Mouse (Mus musculus): ENCODE data around the gene Nsd1.

The Nsd1 gene

GRCm38 (mm10) chr13:55329683-55330566 is 120.3 kb downstream of the Nsd1 start, which contains the start of gene Mxd3:
TSS of gene Mxd3 (minus strand) at chr13:55329823.
- peak; percentile 84 for DNase-seq (ENCODE audit: low spot score)

DNA sequence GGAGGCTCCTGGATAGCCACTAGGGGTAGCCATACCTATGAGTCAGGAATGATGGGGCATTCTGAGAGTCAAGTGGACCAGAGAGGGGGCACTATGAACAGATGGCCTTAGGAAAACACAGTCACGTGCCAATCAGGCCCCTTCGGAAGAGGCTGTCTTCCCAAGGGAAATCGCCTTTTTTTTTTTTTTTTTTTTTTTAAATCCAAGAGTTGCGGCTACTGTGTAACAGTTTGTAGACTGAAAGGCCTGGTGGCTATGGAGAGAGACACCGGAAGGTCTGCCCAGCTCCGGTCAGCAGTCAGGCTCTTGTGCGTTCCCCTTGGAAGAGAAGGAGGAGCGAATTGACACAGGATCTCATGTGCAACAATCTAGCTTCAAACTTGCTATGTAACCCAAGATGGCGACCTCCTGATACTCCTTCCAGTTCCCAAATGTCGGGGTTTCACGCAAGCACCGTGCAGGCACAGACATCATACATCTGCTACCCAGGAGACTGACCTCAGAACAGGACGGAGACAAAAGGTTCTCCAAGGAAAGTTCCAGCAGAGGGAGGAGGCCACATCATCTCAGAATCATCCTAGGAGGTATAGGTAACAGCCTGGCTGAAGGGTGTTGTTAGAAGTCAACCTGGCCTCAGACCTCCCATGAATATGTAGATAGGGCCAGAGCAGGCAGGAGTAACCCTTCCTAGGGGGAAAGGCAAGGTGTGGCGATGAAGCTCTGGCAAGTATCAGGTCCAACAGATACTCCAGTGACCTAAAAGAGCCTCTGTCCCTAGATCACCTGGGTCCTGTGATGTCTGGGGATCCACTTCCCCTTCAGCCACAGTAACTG is 121.2 kb downstream of the Nsd1 start:
- DNase-seq (ENCODE audit: low spot score): no peak

GRCm38 (mm10) chr13:55332331-55332730 is 122.7 kb downstream of the Nsd1 start:
- no peak for DNase-seq (ENCODE audit: low spot score)

- DNase-seq (ENCODE audit: low spot score): no peak
Observed at GRCm38 (mm10) chr13:55335701-55336100, 126.1 kb downstream of the Nsd1 start.

GRCm38 (mm10) chr13:55337341-55337975 is 127.9 kb downstream of the Nsd1 start:
- DNase-seq (ENCODE audit: low spot score): no peak

GRCm38 (mm10) chr13:55338131-55339054 is 128.8 kb downstream of the Nsd1 start:
- no peak for DNase-seq (ENCODE audit: low spot score)

GRCm38 (mm10) chr13:55339259-55339658 is 129.7 kb downstream of the Nsd1 start:
- DNase-seq (ENCODE audit: low spot score): no peak

GRCm38 (mm10) chr13:55342469-55342868 is 132.9 kb downstream of the Nsd1 start:
- DNase-seq (ENCODE audit: low spot score): no peak

GRCm38 (mm10) chr13:55344286-55344685 is 134.7 kb downstream of the Nsd1 start:
- no peak for DNase-seq (ENCODE audit: low spot score)

- no peak for DNase-seq (ENCODE audit: low spot score)
Observed at GRCm38 (mm10) chr13:55346745-55347144, 137.2 kb downstream of the Nsd1 start.

DNA sequence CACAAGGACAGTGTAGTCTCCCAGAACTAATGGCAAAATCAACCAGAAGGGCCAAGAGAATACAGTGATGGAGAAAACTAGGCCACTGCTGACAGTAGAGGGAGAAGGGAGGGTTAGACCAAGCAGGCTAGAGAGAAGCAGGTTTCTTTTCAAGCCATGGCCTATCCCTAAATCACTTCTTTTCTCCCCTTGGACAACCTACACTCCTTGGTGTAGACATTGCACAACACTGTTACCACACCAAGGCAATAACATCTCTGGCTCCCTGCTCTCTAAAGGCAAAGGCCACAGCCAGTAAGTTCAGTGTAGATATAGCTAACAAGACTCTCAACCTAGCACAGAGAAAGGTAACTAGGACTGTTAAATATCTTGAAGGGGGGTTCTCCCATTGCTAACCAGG is 151.6 kb downstream of the Nsd1 start:
- no peak for DNase-seq (ENCODE audit: low spot score)

GRCm38 (mm10) chr13:55361974-55362452 is 152.4 kb downstream of the Nsd1 start:
- no peak for DNase-seq (ENCODE audit: low spot score)

GRCm38 (mm10) chr13:55362453-55363060 is 153.0 kb downstream of the Nsd1 start, which contains the start of gene Lman2:
TSS of gene Lman2 (minus strand) at chr13:55362783.
- peak; percentile 97 for DNase-seq (ENCODE audit: low spot score)

All from retina, embryonic 14.5 days (tissue).